In genomic region chrX:24012162-24012561, GRCm38 (mm10) we compare ENCODE assay signal across 52 mouse cellular contexts. TPM values are rescaled to one million over a fixed set of nuclear protein-coding genes. Genes with fewer than 3 reads are reported as not detected.
"Had no signal": no experiment of that assay in that cellular context is flagged by ENCODE, and none has a peak within 500 bp of the region (broad histone marks: within the 10 kb centered on the region; RNA-seq: fewer than 3 reads in every experiment).

No protein-coding gene starts in this region.

- H3K4me1 ChIP-seq: heart, embryonic 12.5 days; heart, embryonic 13.5 days; heart, embryonic 15.5 days; hindbrain, embryonic 10.5 days; hindbrain, embryonic 12.5 days; hindbrain, embryonic 13.5 days; hindbrain, embryonic 15.5 days; intestine, embryonic 15.5 days; kidney, embryonic 15.5 days had no signal

- H3K4me3 ChIP-seq: heart, embryonic 12.5 days; heart, embryonic 13.5 days; heart, embryonic 15.5 days; hindbrain, embryonic 10.5 days; hindbrain, embryonic 12.5 days; hindbrain, embryonic 13.5 days; hindbrain, embryonic 15.5 days; intestine, embryonic 15.5 days; kidney, embryonic 15.5 days; layer of hippocampus, adult 2 months; left cerebral cortex, adult 2 months had no signal

- H3K9me3 ChIP-seq: heart, embryonic 12.5 days; heart, embryonic 15.5 days; hindbrain, embryonic 12.5 days; hindbrain, embryonic 15.5 days; intestine, embryonic 15.5 days; kidney, embryonic 15.5 days had no signal

- H3K36me3 ChIP-seq: heart, embryonic 12.5 days; heart, embryonic 13.5 days; heart, embryonic 15.5 days; hindbrain, embryonic 10.5 days; hindbrain, embryonic 12.5 days; hindbrain, embryonic 13.5 days; hindbrain, embryonic 15.5 days; intestine, embryonic 15.5 days; kidney, embryonic 15.5 days had no signal

- H3K27me3 ChIP-seq: heart, embryonic 12.5 days; heart, embryonic 13.5 days; heart, embryonic 15.5 days; hindbrain, embryonic 12.5 days; hindbrain, embryonic 13.5 days; hindbrain, embryonic 15.5 days; intestine, embryonic 15.5 days; kidney, embryonic 15.5 days had no signal

- H3K27ac ChIP-seq: heart, embryonic 13.5 days; heart, embryonic 15.5 days; hindbrain, embryonic 10.5 days; hindbrain, embryonic 12.5 days; hindbrain, embryonic 13.5 days; hindbrain, embryonic 14.5 days; hindbrain, embryonic 15.5 days; hindbrain, postnatal 0 days; intestine, embryonic 15.5 days; kidney, embryonic 15.5 days; kidney, postnatal 0 days; layer of hippocampus, adult 2 months; left cerebral cortex, adult 2 months had no signal

- H3K9ac ChIP-seq: heart, embryonic 12.5 days; heart, embryonic 13.5 days; heart, embryonic 15.5 days; hindbrain, embryonic 12.5 days; hindbrain, embryonic 13.5 days; hindbrain, embryonic 14.5 days; hindbrain, embryonic 15.5 days; intestine, embryonic 15.5 days; kidney, embryonic 15.5 days had no signal

- DNase-seq: heart, postnatal 10 days; heart, postnatal 14 days; heart, postnatal 36 days; heart, postnatal 4 days; kidney, adult 11 months; kidney, adult 18-20 months; kidney, adult 2 months; kidney, adult 8-10 months; kidney, adult 9 months; kidney, postnatal 10 days; kidney, postnatal 14 days; kidney, postnatal 25 days; kidney, postnatal 36 days; kidney, postnatal 4 days; layer of hippocampus, adult 9-11 months; layer of hippocampus, postnatal 36 days had no signal

RNA-seq across cellular contexts. Expression of gene Gm4985, which starts 53.4 kb away (rescaled TPM):
- total RNA-seq: heart, postnatal 10 days; heart, postnatal 14 days; heart, postnatal 25 days; heart, postnatal 36 days; heart, postnatal 4 days; hematopoietic stem cell, adult 5-6 weeks; hindbrain, postnatal 0 days; layer of hippocampus, adult 18-20 months; layer of hippocampus, adult 2 months; layer of hippocampus, adult 8-10 months; layer of hippocampus, postnatal 10 days; layer of hippocampus, postnatal 14 days; layer of hippocampus, postnatal 25 days; layer of hippocampus, postnatal 36 days; left cerebral cortex, adult 18-20 months; left cerebral cortex, adult 2 months; left cerebral cortex, adult 8-10 months had no signal
- polyA plus RNA-seq: heart, embryonic 11.5 days; heart, embryonic 12.5 days; heart, embryonic 13.5 days; heart, embryonic 14.5 days; heart, embryonic 15.5 days; heart, embryonic 16.5 days; heart, postnatal 0 days; hindbrain, embryonic 10.5 days; hindbrain, embryonic 11.5 days; hindbrain, embryonic 12.5 days; hindbrain, embryonic 13.5 days; hindbrain, embryonic 14.5 days; hindbrain, embryonic 15.5 days; hindbrain, embryonic 16.5 days; hindbrain, postnatal 0 days; inflammation-experienced regulatory T-cells, adult 6 months; intestine, embryonic 14.5 days; intestine, embryonic 15.5 days; intestine, embryonic 16.5 days; intestine, postnatal 0 days; kidney, adult 2 months; kidney, embryonic 14.5 days; kidney, embryonic 15.5 days; kidney, embryonic 16.5 days; kidney, postnatal 0 days; large intestine, adult 2 months had no signal
